Mouse (Mus musculus) spleen, adult 2 months (tissue): ENCODE data around the gene Gramd4.

Experiments used
- CTCF ChIP-seq: fragments of 200-500 bp; IDR thresholded peaks from 2 replicates; pipeline ENCODE4 v1.5.1; 2011; ENCODE audit warnings: mild to moderate bottlenecking, inconsistent platforms; ENCODE audit not compliant: insufficient read depth, insufficient read length, insufficient replicate concordance; ENCODE audit errors: extremely low read depth
- POLR2A ChIP-seq: fragments of 200-500 bp; IDR thresholded peaks from 2 replicates; pipeline ENCODE4 v1.6.1; 2011; ENCODE audit warnings: low read depth, low read length, inconsistent platforms

DNA sequence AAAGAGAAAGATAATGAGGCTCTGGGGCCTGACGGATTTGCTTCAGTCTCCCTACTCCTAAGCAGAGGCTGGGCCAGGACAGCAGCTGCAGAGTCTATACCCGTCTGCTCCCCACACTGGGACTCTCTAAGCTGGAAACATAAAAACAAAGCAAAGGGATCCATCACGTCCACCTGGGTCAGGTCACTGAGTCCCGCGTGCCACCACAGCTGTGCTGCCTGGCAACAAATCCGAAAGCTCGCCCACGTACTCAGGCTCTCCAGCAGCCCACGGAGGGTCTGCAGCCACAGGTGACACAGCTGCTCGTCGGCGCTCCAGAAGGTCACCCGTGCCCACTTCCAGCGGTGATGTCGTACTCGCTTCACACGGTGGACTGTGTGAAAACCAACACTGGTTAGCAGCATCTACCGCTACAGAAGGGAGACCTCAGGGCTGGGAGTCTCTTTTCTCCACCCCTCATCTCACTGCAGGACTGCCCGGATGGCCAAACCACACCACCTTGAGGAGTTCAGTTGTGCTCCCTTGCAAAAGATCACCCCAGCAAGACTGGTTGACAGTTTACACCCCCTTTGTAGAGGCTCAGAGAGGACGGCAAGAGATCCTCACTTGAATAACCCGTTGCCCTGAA lies 107.3 kb downstream of the Gramd4 start:
- TF ChIP-seq CTCF (no peak), POLR2A (no peak)
